Mouse (Mus musculus) hindbrain, embryonic 14.5 days (tissue): ENCODE data around the gene Bpgm. TPM values are rescaled to one million over a fixed set of nuclear protein-coding genes. Genes with fewer than 3 reads are reported as not detected.
A peak's percentile ranks its signal among the peaks of the same experiment; 100 is the strongest.

ENCODE experiments used
- ATAC-seq: fragments of 200-750 bp; cut with Nextera tagmentation; 2 replicates; pipeline ENCODE4 v1.8.0; 2017; ENCODE audit warnings: moderate number of reproducible peaks, mild to moderate bottlenecking, moderate TSS enrichment, moderate library complexity; ENCODE audit not compliant: low FRiP score
- DNase-seq: peaks from one replicate; pipeline ENCODE4 v3.0.0-alpha.2; 2015; ENCODE audit warnings: low spot score
- H3K27ac ChIP-seq: fragments of 300-500 bp; sonication (generic); 2 replicates; pipeline ENCODE4 v1.5.1; 2014; ENCODE audit warnings: mild to moderate bottlenecking, moderate library complexity
- H3K27me3 ChIP-seq: fragments of 300-500 bp; sonication (generic); 2 replicates; pipeline ENCODE4 v1.6.1; 2014; ENCODE audit warnings: mild to moderate bottlenecking, low read length, mixed read lengths; ENCODE audit not compliant: control insufficient read depth, insufficient read depth
- H3K36me3 ChIP-seq: fragments of 300-500 bp; sonication (generic); replicated peaks from 2 replicates; pipeline ENCODE4 v1.6.1; 2014; ENCODE audit not compliant: control insufficient read depth, insufficient read depth
- H3K4me1 ChIP-seq: fragments of 300-500 bp; sonication (generic); replicated peaks from 2 replicates; pipeline ENCODE4 v1.6.1; 2014; ENCODE audit warnings: antibody characterized with exemption, low read length, mixed read lengths; ENCODE audit not compliant: control insufficient read depth, insufficient read depth
- H3K4me2 ChIP-seq: fragments of 300-500 bp; sonication (generic); replicated peaks from 2 replicates; pipeline ENCODE4 v1.6.1; 2014; ENCODE audit warnings: mild to moderate bottlenecking, moderate library complexity
- H3K4me3 ChIP-seq: fragments of 300-500 bp; sonication (generic); replicated peaks from 2 replicates; pipeline ENCODE4 v1.5.1; 2014; ENCODE audit warnings: mild to moderate bottlenecking, low read length
- H3K9ac ChIP-seq: fragments of 300-500 bp; sonication (generic); 2 replicates; pipeline ENCODE4 v1.6.1; 2014
- H3K9me3 ChIP-seq: fragments of 300-500 bp; sonication (generic); 2 replicates; pipeline ENCODE4 v1.6.1; 2016; ENCODE audit warnings: low read length; ENCODE audit not compliant: control insufficient read depth
- WGBS: fragments of 180-500 bp; shearing (Covaris S2); extraction: QIAGEN DNeasy Blood & Tissue Kit; methylation state at CpG from one replicate; pipeline ENCODE4 v1.1.7; 2014; 5-methylcytosine and 5-hydroxymethylcytosine counted together
- polyA plus RNA-seq: library from polyadenylated mRNA; unstranded; fragments of >200 nt; fragmentation: Nextera tagmentation; extraction: Ambion mirVana; gene quantifications from 2 replicates; pipeline ENCODE4 v1.2.1, GENCODE M21; 2014

Bpgm gene
- polyA plus RNA-seq, 1 experiment from 2014 or later: 85.2 TPM

DNA sequence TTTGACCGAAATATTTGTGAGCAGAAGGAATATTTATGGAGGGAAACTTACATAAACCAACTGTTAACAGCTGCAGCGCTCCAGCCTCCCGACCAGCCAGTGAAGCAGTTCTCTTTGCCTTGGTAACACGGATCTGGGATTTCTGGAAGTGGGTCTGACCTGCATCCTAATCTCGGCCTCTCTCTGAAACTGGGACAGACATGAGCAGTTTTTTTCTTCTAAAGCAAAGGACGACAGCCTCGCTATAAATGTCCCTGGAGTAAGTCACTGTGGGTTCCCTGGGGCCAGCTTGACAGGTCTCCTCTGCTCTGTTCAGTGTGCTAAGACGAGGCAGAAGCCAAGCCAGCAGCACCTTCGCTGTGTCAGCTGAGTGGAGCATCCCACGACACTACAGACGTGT lies 29.9 kb downstream of the Bpgm start:
- Histone ChIP-seq H3K27me3 (no peaks in the 10 kb centered on the region), H3K4me1 (no peaks in the 10 kb centered on the region), H3K9me3 (no peaks in the 10 kb centered on the region), H3K4me3 (no peak overlapping the region), H3K9ac (no peak overlapping the region), H3K27ac (no peak overlapping the region), H3K4me2 (no peak overlapping the region), H3K36me3 (peaks cover 19% of the 10 kb centered on the region)
- 78% methylated on average over 11 of the region's 11 CpGs for WGBS
- ATAC-seq (no peak), DNase-seq (no peak)

DNA sequence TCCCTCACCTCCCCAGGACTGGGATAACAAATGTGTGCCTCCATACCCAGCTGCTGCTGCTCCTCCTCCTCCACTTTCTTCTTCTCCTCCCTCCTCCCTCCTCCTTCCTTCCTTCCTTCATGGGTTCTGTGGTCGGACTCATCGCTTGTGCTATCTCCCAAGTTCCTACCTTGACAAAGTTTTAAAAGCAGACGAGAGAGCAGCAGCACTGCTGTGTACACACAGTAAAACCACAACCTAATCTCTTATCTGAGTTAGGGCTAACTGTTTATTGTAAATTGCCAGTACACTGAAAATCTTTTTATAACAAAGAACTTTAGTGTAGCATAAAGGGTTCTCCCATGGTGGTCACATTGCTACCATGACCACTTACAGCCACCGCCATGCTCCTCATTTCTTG lies 31.6 kb downstream of the Bpgm start:
- 95% methylated on average over 4 of the region's 4 CpGs for WGBS
- no peaks in the 10 kb centered on the region for H3K27me3 ChIP-seq
- no peak for ATAC-seq
- no peak overlapping the region for H3K4me3 ChIP-seq
- H3K27ac ChIP-seq: no peak overlapping the region
- H3K9me3 ChIP-seq: no peaks in the 10 kb centered on the region
- DNase-seq: no peak
- peaks cover 19% of the 10 kb centered on the region for H3K36me3 ChIP-seq
- no peak overlapping the region for H3K9ac ChIP-seq
- H3K4me1 ChIP-seq: no peaks in the 10 kb centered on the region
- H3K4me2 ChIP-seq: no peak overlapping the region

DNA sequence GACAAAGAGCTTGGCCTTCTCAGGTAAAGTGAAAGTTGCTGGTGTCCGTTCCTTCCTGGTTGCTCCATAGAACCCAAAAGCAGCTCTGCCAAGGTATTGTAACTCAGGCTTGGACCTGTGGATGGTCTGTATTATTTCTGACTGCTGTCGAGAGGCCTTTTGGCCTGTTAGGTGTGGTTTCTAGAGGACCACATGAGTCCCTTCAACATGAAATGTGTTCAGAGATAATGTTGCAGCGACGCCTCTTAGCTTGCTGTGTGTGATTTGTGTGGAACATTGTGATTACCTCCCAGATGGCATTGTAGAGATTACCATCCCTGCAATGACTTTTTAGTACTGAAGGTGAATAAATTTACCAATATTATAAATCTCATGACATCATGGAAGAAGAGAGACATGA lies 32.0 kb downstream of the Bpgm start:
- Histone ChIP-seq H3K4me3 (no peak overlapping the region), H3K9me3 (no peaks in the 10 kb centered on the region), H3K27ac (no peak overlapping the region), H3K4me2 (no peak overlapping the region), H3K36me3 (peaks cover 19% of the 10 kb centered on the region), H3K4me1 (no peaks in the 10 kb centered on the region), H3K9ac (no peak overlapping the region), H3K27me3 (no peaks in the 10 kb centered on the region)
- WGBS: 94% methylated on average over 4 of the region's 4 CpGs
- no peak for ATAC-seq
- no peak for DNase-seq

DNA sequence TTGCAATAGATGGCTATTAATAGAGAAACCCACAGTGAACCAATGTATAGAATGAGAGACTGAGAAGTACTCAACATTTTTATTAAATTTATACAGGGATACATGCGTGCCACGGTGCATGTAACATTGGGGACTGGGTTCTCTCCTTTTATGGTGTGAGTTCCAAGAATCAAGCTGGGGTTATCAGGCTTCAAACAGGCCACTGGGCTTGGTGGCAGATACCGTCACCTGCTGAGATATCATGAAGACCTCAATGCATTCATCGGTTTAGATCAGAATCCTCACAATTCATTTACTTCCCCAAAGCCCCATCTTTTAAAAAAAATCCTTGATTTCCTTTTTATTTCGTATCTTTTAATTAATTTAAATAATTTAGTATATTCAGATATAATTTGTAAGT lies 34.3 kb downstream of the Bpgm start:
- ATAC-seq (no peak), DNase-seq (no peak)
- 93% methylated on average over 5 of the region's 5 CpGs for WGBS
- H3K27me3 ChIP-seq: no peaks in the 10 kb centered on the region
- no peaks in the 10 kb centered on the region for H3K9me3 ChIP-seq
- H3K4me2 ChIP-seq: no peak overlapping the region
- H3K27ac ChIP-seq: no peak overlapping the region
- H3K4me3 ChIP-seq: no peak overlapping the region
- H3K4me1 ChIP-seq: no peaks in the 10 kb centered on the region
- H3K9ac ChIP-seq: no peak overlapping the region
- peaks cover 6% of the 10 kb centered on the region; the same call in 1 of the 2 replicates for H3K36me3 ChIP-seq

DNA sequence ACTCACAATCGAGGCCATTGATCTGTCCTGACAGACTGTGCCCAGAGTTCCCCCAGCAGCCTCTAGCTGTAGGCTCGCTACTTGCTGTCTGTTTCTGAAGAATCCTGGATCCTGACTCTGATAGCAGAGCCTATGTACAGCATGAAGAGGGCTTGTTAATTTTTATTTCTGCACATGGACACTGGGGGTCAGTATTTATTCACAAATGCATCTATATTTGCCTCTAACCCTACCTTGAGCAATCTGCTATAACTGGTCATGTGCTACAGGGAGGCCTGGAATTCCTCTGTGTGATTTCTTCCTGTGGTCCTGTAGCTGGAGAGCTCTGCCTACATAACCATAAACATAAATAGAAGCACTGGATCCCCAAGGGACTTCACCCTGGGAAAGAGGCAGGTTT lies 35.4 kb downstream of the Bpgm start:
- Histone ChIP-seq H3K27ac (no peak overlapping the region), H3K9ac (no peak overlapping the region), H3K4me1 (no peaks in the 10 kb centered on the region), H3K36me3 (0 out of 2 replicates have a peak, but pooled peaks cover 3% of the 10 kb centered on the region), H3K4me2 (no peak overlapping the region), H3K4me3 (no peak overlapping the region), H3K9me3 (no peaks in the 10 kb centered on the region), H3K27me3 (no peaks in the 10 kb centered on the region)
- ATAC-seq (peak; percentile 90; the same call in 1 of the 2 replicates), DNase-seq (peak; percentile 78)
- 60% methylated on average over 2 of the region's 2 CpGs for WGBS

DNA sequence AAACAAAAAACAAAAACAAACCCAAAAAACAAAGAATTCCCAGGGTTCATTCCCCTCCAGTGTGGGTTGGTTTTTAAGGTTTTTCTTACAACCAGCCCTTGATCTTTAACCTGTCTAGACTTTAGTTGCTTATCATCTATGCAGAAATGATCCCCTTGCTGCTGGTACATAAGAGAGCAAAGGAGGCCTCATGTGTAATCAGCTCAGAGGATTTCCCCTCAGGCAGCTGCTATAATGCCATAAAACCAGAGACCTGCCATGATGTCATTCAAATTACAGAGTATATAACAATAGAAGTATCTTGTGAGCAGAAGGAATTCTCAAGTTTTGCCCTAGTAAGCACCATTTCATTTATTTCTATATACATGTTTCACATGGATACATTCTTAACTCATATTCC lies 36.7 kb downstream of the Bpgm start:
- H3K4me1 ChIP-seq: no peaks in the 10 kb centered on the region
- no peaks in the 10 kb centered on the region for H3K9me3 ChIP-seq
- no peak for ATAC-seq
- H3K27ac ChIP-seq: no peak overlapping the region
- no peak for DNase-seq
- no peaks in the 10 kb centered on the region for H3K36me3 ChIP-seq
- H3K27me3 ChIP-seq: no peaks in the 10 kb centered on the region
- H3K9ac ChIP-seq: no peak overlapping the region
- H3K4me3 ChIP-seq: no peak overlapping the region
- H3K4me2 ChIP-seq: no peak overlapping the region

DNA sequence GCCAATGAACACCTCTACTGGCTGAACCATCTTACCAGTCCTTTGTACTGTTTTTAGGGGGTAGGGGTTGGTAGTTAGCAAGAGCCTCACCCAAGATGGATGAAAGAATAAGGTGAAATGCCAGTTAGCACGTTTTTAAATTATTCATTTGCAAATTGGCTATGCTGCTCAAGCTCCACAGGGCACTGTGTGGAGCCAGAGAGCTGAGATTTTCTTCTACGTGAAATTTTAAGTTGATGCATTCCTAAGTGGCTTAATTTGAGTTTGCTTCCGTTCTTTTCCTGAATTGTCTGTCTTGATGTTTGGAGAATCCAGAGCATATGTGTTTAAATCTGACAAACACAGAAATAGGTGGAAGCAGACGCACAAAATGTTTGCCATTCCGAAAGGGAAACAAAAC lies 38.6 kb downstream of the Bpgm start:
- no peaks in the 10 kb centered on the region for H3K9me3 ChIP-seq
- no peaks in the 10 kb centered on the region for H3K36me3 ChIP-seq
- DNase-seq: peak; percentile 57
- ATAC-seq: no peak
- H3K4me2 ChIP-seq: no peak overlapping the region
- H3K27me3 ChIP-seq: no peaks in the 10 kb centered on the region
- WGBS: 59% methylated on average over 5 of the region's 5 CpGs
- H3K27ac ChIP-seq: no peak overlapping the region
- H3K9ac ChIP-seq: no peak overlapping the region
- H3K4me3 ChIP-seq: no peak overlapping the region
- H3K4me1 ChIP-seq: no peaks in the 10 kb centered on the region

DNA sequence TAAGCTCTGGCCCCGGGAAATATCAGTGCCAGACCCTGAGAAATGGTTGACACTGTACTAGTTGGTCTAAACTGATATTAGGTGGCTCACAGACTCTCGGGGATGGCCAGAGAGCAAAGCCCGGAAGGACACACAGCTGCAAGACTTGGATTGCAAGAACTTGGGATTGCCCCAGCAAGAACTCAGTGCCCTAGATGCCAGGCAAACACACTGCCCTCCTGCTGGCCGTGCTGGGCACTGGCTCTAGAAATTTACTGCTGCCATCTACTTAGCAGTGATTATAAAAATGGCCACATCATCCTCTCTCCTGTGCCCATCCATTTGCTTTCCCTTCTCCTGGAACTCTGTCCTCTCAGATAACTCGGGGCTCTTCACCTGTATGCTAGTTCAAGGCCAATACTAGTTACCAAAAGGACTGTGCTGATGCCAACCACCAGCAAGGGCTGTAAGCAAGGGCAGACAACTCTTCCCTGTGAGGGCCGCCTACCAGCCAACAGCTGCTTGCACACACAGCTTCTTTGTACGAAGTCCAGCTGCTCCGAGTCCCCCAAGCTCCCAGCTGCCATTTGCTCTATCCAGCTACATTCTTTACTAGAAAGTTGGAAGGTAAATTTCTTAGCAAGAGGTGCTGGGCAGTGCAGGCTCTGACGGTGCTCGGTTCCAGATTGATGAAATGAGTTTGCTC lies 39.2 kb downstream of the Bpgm start:
- H3K9ac ChIP-seq: no peak overlapping the region
- no peaks in the 10 kb centered on the region for H3K4me1 ChIP-seq
- peak overlapping the region; percentile 14; the same call in 1 of the 2 replicates for H3K27ac ChIP-seq
- no peaks in the 10 kb centered on the region for H3K9me3 ChIP-seq
- H3K4me3 ChIP-seq: no peak overlapping the region
- H3K36me3 ChIP-seq: no peaks in the 10 kb centered on the region
- H3K4me2 ChIP-seq: no peak overlapping the region
- 82% methylated on average over 10 of the region's 10 CpGs for WGBS
- ATAC-seq: no peak
- H3K27me3 ChIP-seq: no peaks in the 10 kb centered on the region
- DNase-seq: no peak

DNA sequence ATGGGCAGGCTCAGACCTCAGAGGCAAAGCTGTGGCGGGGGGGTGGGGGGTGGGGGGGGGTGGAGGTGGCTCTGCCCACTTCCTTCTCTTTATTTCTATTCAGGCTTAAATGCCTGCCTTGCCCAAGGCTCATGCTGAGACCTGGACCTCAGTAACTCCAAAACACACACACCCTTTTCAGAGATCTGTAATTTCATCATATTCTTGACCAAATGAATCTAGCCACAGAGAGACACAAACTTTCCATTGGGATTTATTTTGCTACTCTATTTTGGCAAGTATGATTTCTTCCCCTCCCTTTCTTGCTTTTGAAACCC lies 39.7 kb downstream of the Bpgm start:
- Histone ChIP-seq H3K4me3 (no peak overlapping the region), H3K9me3 (no peaks in the 10 kb centered on the region), H3K9ac (no peak overlapping the region), H3K4me1 (no peaks in the 10 kb centered on the region), H3K4me2 (no peak overlapping the region), H3K27ac (no peak overlapping the region), H3K36me3 (no peaks in the 10 kb centered on the region), H3K27me3 (no peaks in the 10 kb centered on the region)
- DNase-seq (no peak), ATAC-seq (no peak)
- 56% methylated on average over 1 of the region's 1 CpGs for WGBS

DNA sequence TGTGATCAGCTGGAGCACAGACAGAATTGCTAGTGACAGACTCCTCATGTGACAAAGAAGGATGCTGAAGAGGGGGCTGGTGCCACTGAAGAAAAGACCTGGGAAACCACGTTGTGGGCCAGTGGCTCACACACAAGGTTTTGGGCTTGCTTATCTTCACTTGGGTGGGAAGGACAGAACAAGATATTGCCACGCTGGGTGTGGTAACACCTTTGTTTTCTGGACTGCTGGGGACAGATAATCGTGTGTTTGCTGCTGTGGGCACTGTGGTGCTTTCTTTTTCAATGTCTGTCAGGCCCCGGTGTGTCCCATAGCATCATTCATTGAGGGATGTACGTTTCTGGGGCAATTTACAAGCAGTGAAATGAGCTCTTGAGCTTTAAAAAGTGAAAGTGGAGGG lies 41.7 kb downstream of the Bpgm start:
- no peaks in the 10 kb centered on the region for H3K9me3 ChIP-seq
- H3K36me3 ChIP-seq: no peaks in the 10 kb centered on the region
- H3K4me3 ChIP-seq: no peak overlapping the region
- ATAC-seq (no peak), DNase-seq (no peak)
- 81% methylated on average over 5 of the region's 5 CpGs for WGBS
- H3K27ac ChIP-seq: no peak overlapping the region
- no peaks in the 10 kb centered on the region for H3K27me3 ChIP-seq
- H3K4me1 ChIP-seq: no peaks in the 10 kb centered on the region
- no peak overlapping the region for H3K9ac ChIP-seq
- no peak overlapping the region for H3K4me2 ChIP-seq
